Mouse (Mus musculus) G1E-ER4 (cell line): Measurements from ENCODE around the gene Cdc7. TPM values are rescaled to one million over a fixed set of nuclear protein-coding genes. Genes with fewer than 3 reads are reported as not detected.

Experiments used
- GATA1 ChIP-seq: IDR thresholded peaks from one replicate; pipeline ENCODE4 v1.8.0; 2012; ENCODE audit warnings: low read length, inconsistent platforms
- polyA plus RNA-seq: library from polyadenylated mRNA; stranded (reverse); fragments of >175 nt; gene quantifications from 2 replicates; pipeline ENCODE4 v1.2.3, GENCODE M21; 2012

The Cdc7 gene
- polyA plus RNA-seq, result 8.0 and 12.6 TPM in 2 replicates

DNA sequence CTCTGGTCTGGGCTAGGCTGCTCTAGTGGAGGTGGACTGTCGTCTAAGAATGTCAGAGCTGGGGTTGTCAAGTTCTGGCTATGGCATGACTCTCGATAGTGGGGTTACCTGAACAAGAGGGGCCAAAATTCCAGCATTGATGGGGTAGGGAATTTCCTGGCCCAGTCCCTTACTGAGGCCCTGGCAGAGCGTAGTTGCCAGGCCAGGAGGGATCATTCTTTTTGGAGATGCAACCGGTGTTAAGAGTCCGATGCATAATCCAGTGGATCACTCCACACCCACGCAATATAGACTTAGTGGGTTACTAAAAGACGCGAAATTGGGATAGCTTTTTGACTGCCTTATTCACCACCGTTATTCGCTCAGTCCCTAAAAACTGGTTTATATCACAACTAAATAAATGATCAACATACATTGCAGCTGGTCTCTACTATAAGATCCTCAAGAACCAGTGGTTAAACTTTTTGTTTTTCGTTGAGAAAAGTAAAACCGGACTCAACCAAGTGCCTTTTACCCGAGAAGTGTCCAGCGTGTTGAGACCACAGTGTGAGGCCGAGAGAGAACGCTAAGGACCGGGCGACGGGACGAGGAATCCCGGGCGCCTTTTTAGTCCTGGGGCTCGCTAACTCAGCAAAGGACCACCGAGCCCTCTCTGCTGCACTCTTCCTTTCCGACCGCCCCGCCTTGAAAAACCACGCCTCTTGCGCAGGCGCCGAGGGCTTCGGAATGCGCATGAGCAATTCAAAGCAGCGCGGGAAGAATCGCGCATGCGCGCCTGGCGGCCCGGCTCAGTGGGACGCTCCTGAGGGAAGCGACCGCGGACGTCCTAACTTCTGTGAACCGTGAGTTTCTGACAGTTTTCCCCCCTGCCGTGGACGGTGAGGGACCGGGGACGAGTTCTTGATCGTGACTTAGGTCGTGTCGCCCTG, at the start of gene Cdc7:
Gene Cdc7 (plus strand): TSS at position 739 of the 929 bp plus-strand sequence.
- TF ChIP-seq GATA1, result no peak

DNA sequence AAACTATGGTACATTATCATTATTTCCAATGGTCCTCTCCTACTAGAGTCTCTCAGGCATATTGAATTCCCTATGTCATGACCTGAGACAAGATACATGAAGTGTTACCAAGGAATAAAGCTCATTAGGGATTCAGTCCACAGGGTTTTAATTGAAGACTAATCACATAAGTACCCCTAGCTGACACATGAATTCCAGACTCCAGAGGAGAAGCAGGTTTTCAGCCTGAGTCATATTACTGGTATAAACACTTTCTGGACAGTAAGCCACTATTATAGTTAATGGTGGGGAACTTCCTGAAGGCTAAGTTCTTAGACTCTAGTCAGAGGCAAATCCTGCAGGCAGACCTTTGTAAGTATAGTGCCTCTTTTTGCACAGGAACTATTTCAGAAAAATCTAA, 44.8 kb upstream of the Cdc7 start:
- no peak for TF ChIP-seq GATA1

DNA sequence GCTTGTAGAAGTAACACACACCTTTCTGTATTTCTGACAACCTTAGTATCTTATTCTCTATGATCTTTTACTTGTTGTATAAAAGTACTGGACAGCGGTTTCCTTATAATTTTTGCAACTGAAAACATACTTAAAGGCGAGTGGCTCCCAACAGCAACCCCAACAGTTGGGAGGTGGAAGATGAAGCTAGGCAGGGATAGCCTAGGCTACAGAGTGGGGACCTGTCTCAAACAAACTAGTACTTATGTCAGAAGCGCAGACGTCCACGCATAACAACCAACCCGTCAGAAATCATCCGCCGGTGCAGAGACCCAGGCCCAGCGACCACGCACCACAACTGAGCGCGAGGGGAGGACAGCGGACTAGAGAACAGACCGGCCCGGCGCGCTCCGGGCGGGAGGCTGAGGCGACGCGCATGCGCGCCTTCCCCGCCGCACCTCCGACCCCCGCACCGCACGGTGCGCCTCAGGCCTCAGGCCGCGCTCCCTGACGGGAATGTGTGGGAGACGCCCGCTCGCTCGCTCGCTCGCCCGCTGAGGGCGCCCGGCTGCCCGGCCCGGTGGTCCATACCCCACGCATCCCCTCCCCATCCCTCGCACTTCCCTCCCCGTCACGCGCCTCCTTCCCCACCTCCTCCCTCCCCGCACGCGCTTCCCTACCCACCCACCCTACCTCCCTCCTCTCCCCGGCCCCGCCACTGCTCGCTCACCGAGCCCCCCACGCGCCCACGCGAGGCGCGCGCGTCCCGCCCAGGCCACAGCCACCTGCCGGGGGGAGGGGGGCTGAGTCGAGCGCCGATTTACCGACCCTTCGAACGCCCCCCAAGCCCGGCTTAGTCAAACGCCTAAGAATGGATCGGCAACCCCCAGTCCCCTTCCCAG, 38.4 kb upstream of the Cdc7 start, which contains the start of gene Hfm1:
Gene Hfm1 (minus strand): TSS at position 834 of the 881 bp plus-strand sequence.
- TF ChIP-seq GATA1, result no peak

DNA sequence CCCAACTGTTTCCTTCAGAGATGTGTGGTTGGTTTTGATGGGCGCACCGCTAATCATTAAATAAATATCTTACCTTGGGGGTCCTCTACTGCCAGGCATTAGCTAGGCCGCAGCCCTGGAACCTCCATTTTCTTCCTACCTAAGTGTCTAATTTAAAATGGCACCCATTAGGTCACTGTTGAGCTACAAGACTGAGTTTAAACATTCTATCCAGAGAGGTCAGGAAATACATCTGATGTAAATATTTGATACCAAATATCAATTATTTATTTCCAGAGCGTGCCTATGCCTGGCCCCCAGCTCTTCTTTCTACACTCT, 37.8 kb upstream of the Cdc7 start:
- no peak for TF ChIP-seq GATA1

DNA sequence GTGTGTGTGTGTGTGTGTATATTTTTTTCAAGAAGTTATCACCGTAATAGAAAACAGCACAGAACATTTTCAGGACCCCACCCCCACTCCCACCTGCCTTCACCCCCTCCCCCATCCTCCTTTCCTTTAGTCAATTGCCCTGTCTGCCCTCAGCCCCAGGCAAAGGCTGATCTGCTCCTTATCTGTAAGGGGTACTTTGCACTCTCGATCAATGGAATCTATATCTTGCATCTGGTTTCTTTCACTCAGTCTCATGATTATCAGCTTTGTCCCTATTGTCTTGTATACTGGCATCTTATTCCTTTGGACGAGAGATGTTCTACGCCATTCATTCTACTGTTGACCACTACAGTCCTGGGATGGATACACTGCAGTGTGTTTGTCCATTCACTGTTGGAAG, 36.1 kb upstream of the Cdc7 start:
- TF ChIP-seq GATA1, result no peak

GRCm38 (mm10) chr5:106946342-106946741, 17.8 kb upstream of the Cdc7 start:
- no peak for TF ChIP-seq GATA1

- no peak for TF ChIP-seq GATA1
These were observed 15.4 kb upstream of the Cdc7 start for GRCm38 (mm10) chr5:106948683-106949082.

GRCm38 (mm10) chr5:106956467-106956866, 7.7 kb upstream of the Cdc7 start:
- no peak for TF ChIP-seq GATA1

- no peak for TF ChIP-seq GATA1
These were observed 5.1 kb upstream of the Cdc7 start for GRCm38 (mm10) chr5:106959031-106959430.

DNA sequence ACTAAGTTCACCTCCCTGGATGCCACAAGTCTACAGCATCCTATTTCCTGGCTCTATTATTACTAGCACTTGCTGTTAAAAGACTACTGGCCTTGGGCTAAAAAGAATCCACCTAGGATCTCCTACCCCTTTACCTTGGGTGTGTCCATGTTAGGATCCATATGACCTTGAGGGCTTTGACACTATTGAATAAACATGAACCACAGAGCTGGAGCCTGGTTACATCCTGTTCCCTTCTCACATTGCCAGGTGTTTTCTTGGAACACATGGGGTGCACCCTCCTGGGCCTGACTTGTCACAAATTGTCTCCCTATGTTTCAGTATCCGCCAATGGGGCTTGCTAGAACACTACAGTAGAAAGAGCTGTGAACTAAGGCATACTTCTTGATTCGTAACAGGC, 3.7 kb upstream of the Cdc7 start:
- TF ChIP-seq GATA1, result no peak

DNA sequence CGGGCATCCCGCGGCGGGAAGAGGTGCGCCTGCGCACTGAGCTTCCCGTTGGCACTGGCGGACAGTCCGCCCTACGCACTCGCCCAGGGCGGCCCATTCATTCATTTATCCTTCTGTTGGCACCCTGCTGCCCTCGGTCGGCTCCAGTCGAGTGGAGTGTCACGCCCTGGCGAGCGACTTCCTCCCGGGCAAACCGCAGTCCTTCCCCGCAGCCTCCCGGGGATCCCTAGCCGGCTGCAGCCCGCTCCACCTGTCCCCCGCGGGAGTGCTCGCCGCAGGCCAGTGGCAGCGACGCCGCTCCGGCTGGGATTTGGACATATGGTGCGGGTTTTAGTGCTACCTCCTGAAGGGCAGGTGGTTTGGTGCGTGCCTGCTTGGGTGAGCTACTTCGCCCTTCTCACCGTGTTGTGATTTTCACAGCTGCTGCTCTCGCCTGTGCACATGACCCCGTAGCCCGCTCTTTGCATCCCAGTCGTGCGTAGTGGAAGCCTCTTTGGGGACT, 442 bp downstream of the Cdc7 start:
- TF ChIP-seq GATA1, result no peak

GRCm38 (mm10) chr5:106966443-106966842, 2.3 kb downstream of the Cdc7 start:
- TF ChIP-seq GATA1, result no peak

DNA sequence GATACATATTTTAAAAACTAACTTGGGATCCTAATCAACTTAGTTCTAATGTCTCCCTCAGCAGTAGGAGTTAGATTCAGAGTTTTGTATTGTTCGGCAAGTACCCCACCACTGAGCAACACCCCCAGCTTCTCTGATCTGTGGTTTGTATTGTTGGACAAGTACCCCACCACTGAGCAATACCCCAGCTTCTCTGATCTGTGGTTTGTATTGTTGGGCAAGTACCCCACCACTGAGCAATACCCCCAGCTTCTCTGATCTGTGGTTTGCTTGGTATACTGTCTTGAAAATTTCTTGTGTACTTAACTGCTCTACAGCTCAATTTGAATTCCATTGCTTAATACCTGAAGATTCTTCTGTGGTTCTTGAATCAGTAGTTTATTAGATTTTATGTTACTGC, 3.5 kb downstream of the Cdc7 start:
- TF ChIP-seq GATA1, result no peak

DNA sequence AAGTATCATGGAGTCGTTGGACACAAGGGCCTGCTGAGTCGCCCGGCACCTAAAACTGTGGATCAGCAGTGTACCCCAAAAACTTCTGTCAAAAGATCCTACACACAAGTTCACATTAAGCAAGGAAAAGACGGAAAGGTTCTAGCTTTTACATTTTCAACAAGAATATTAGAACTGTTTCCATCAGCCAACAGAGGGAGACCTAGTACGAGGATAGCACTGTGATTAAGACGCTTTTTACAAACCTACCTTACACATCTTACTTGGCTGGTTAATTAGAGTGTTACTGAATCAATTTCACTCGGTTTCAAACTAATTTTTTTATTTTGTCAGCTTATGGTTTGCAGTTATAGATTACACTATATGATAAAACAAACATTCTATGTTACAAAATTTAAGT, 9.8 kb downstream of the Cdc7 start:
- no peak for TF ChIP-seq GATA1

GRCm38 (mm10) chr5:106979156-106979555, 15.0 kb downstream of the Cdc7 start:
- no peak for TF ChIP-seq GATA1

- no peak for TF ChIP-seq GATA1
These were observed 18.3 kb downstream of the Cdc7 start for GRCm38 (mm10) chr5:106982298-106982952.

DNA sequence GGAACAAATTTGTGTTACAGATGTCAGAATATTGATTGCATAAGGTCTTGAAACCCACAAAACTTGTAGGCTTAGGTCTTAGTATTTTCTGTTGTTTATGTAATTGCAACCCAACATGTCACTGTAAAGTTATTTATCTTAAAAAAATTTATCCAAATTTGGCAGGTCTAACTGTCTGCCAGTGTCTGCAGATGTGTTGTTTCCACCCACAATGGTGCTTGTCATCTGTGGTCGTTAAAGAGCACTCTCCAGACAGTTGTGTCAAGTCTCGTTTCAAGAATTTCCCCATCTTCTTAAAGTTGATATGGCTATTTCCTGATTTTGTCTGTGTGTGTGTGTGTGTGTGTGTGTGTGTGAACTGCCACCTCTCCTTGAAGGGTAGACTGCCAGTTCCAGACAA, 21.5 kb downstream of the Cdc7 start:
- TF ChIP-seq GATA1, result no peak
